Mouse (Mus musculus): ENCODE measurements around the gene Acot5.
"Not testable (repeated sequence)": the region's sequence is repeated elsewhere in the genome, so short reads cannot be mapped to it uniquely, and the experiment has no call there.

Acot5 gene

GRCm38 (mm10) chr12:84068986-84069385 lies at the start of gene Acot5:
Gene Acot5 (plus strand): TSS chr12:84069325.
- no peak for DNase-seq (ENCODE audit: low read depth, low spot score)

GRCm38 (mm10) chr12:84020528-84020927 lies 48.6 kb upstream of the Acot5 start:
- not testable (repeated sequence) for DNase-seq (ENCODE audit: low read depth, low spot score)

GRCm38 (mm10) chr12:84022266-84022665 lies 46.9 kb upstream of the Acot5 start:
- not testable (repeated sequence) for DNase-seq (ENCODE audit: low read depth, low spot score)

GRCm38 (mm10) chr12:84023052-84023745 lies 45.9 kb upstream of the Acot5 start:
- no peak for DNase-seq (ENCODE audit: low read depth, low spot score)

- no peak for DNase-seq (ENCODE audit: low read depth, low spot score)
Observed at GRCm38 (mm10) chr12:84025888-84026287, 43.2 kb upstream of the Acot5 start.

- not testable (repeated sequence) for DNase-seq (ENCODE audit: low read depth, low spot score)
Observed at GRCm38 (mm10) chr12:84028328-84028727, 40.8 kb upstream of the Acot5 start.

- DNase-seq (ENCODE audit: low read depth, low spot score) = not testable (repeated sequence)
Observed at GRCm38 (mm10) chr12:84029043-84029442, 40.1 kb upstream of the Acot5 start.

- DNase-seq (ENCODE audit: low read depth, low spot score) = peak; percentile 50
Observed at GRCm38 (mm10) chr12:84030659-84031332, 38.3 kb upstream of the Acot5 start.

GRCm38 (mm10) chr12:84032854-84033253 lies 36.3 kb upstream of the Acot5 start:
- no peak for DNase-seq (ENCODE audit: low read depth, low spot score)

GRCm38 (mm10) chr12:84033302-84033701 lies 35.8 kb upstream of the Acot5 start:
- DNase-seq (ENCODE audit: low read depth, low spot score) = not testable (repeated sequence)

GRCm38 (mm10) chr12:84034108-84034507 lies 35.0 kb upstream of the Acot5 start:
- no peak for DNase-seq (ENCODE audit: low read depth, low spot score)

GRCm38 (mm10) chr12:84038241-84038640 lies 30.9 kb upstream of the Acot5 start, which contains the start of gene Acot4:
Gene Acot4 (plus strand): TSS chr12:84038379.
- DNase-seq (ENCODE audit: low read depth, low spot score) = not testable (repeated sequence)

GRCm38 (mm10) chr12:84038691-84039111 lies 30.4 kb upstream of the Acot5 start, which contains the start of gene Gm49366:
Gene Gm49366 (plus strand): TSS chr12:84038935.
- DNase-seq (ENCODE audit: low read depth, low spot score) = not testable (repeated sequence)

- DNase-seq (ENCODE audit: low read depth, low spot score) = no peak
Observed at GRCm38 (mm10) chr12:84042248-84042647, 26.9 kb upstream of the Acot5 start.

GRCm38 (mm10) chr12:84044045-84044444 lies 25.1 kb upstream of the Acot5 start:
- DNase-seq (ENCODE audit: low read depth, low spot score) = no peak

GRCm38 (mm10) chr12:84046906-84047305 lies 22.2 kb upstream of the Acot5 start:
- no peak for DNase-seq (ENCODE audit: low read depth, low spot score)

- DNase-seq (ENCODE audit: low read depth, low spot score) = not testable (repeated sequence)
Observed at GRCm38 (mm10) chr12:84050744-84051143, 18.4 kb upstream of the Acot5 start.

- DNase-seq (ENCODE audit: low read depth, low spot score) = no peak
Observed at GRCm38 (mm10) chr12:84051937-84052474, 17.1 kb upstream of the Acot5 start, which contains the start of gene Acot3. Gene Acot3 (plus strand): TSS chr12:84052144.

GRCm38 (mm10) chr12:84052609-84053008 lies 16.5 kb upstream of the Acot5 start:
- no peak for DNase-seq (ENCODE audit: low read depth, low spot score)

- no peak for DNase-seq (ENCODE audit: low read depth, low spot score)
Observed at GRCm38 (mm10) chr12:84053173-84053572, 16.0 kb upstream of the Acot5 start.

GRCm38 (mm10) chr12:84053679-84054391 lies 15.3 kb upstream of the Acot5 start:
- no peak for DNase-seq (ENCODE audit: low read depth, low spot score)

GRCm38 (mm10) chr12:84060946-84061345 lies 8.2 kb upstream of the Acot5 start:
- no peak for DNase-seq (ENCODE audit: low read depth, low spot score)
